Mouse (Mus musculus) limb, embryonic 13.5 days (tissue): ENCODE results near the gene Mapkbp1. TPM values are rescaled to one million over a fixed set of nuclear protein-coding genes. Genes with fewer than 3 reads are reported as not detected.

Experiments
- ATAC-seq: fragments of 200-750 bp; cut with Nextera tagmentation; 2 replicates; pipeline ENCODE4 v1.8.0; 2017; ENCODE audit warnings: low read depth, moderate number of reproducible peaks, moderate TSS enrichment; ENCODE audit not compliant: low FRiP score
- H3K27ac ChIP-seq: fragments of 300-500 bp; sonication (generic); 2 replicates; pipeline ENCODE4 v1.5.1; 2015; ENCODE audit warnings: inconsistent platforms, mild to moderate bottlenecking, moderate library complexity
- H3K27me3 ChIP-seq: fragments of 300-500 bp; sonication (generic); 2 replicates; pipeline ENCODE4 v1.6.1; 2015; ENCODE audit warnings: mild to moderate bottlenecking, inconsistent platforms
- H3K36me3 ChIP-seq: fragments of 300-500 bp; sonication (generic); 2 replicates; pipeline ENCODE4 v1.6.1; 2015; ENCODE audit warnings: inconsistent platforms, mild to moderate bottlenecking, moderate library complexity
- H3K4me1 ChIP-seq: fragments of 300-500 bp; sonication (generic); 2 replicates; pipeline ENCODE4 v1.6.1; 2015; ENCODE audit warnings: inconsistent platforms
- H3K4me2 ChIP-seq: fragments of 300-500 bp; sonication (generic); replicated peaks from 2 replicates; pipeline ENCODE4 v1.6.1; 2015; ENCODE audit warnings: inconsistent platforms, mild to moderate bottlenecking, moderate library complexity
- H3K4me3 ChIP-seq: fragments of 300-500 bp; sonication (generic); 2 replicates; pipeline ENCODE4 v1.5.1; 2015; ENCODE audit warnings: moderate library complexity, mild to moderate bottlenecking, inconsistent platforms
- H3K9ac ChIP-seq: fragments of 300-500 bp; sonication (generic); 2 replicates; pipeline ENCODE4 v1.6.1; 2015; ENCODE audit warnings: mild to moderate bottlenecking, inconsistent platforms
- H3K9me3 ChIP-seq: fragments of 300-500 bp; sonication (generic); 2 replicates; pipeline ENCODE4 v1.6.1; 2016; ENCODE audit warnings: inconsistent platforms
- WGBS: fragments of 180-500 bp; shearing (Covaris S2); methylation state at CpG from one replicate; pipeline ENCODE4 v1.1.7; 2015; 5-methylcytosine and 5-hydroxymethylcytosine counted together
- polyA plus RNA-seq: library from polyadenylated mRNA; unstranded; fragments of >200 nt; fragmentation: Nextera tagmentation; extraction: Ambion mirVana; gene quantifications from 2 replicates; pipeline ENCODE4 v1.2.1, GENCODE M21; 2015

Gene Mapkbp1
- polyA plus RNA-seq, 1 experiment from 2014 or later = 3.9 TPM

DNA sequence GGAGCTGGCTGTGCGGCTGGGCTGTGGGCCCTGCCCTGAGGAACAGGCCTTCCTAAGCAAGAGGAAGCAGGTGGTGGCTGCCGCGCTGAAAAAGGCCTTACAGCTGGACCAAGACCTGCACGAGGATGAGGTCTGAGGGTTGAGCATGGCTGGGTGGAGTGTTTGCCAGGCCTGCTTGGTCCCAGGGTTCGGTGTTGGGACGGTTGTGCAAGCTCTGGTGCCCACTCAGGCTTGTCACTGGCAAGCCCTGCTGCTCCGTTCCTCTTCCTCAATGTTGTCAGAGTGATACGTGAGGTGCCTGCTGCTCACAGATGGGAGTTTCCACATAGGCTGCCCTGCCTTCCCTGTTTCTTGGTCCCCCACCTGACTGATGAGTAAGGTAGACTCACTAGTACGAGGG, 65.2 kb downstream of the Mapkbp1 start:
- 93% methylated on average over 9 of the region's 9 CpGs for WGBS
- Histone ChIP-seq H3K4me3 (no peak overlapping the region), H3K27ac (no peak overlapping the region), H3K4me1 (no peaks in the 10 kb centered on the region), H3K9ac (no peak overlapping the region), H3K9me3 (no peaks in the 10 kb centered on the region), H3K36me3 (peaks cover 98% of the 10 kb centered on the region), H3K27me3 (no peaks in the 10 kb centered on the region), H3K4me2 (no peak overlapping the region)
- ATAC-seq = no peak

- Histone ChIP-seq H3K36me3 (peaks cover 67% of the 10 kb centered on the region), H3K4me2 (no peak overlapping the region), H3K27ac (no peak overlapping the region), H3K4me3 (no peak overlapping the region), H3K4me1 (peaks cover 20% of the 10 kb centered on the region), H3K27me3 (no peaks in the 10 kb centered on the region), H3K9ac (no peak overlapping the region), H3K9me3 (no peaks in the 10 kb centered on the region)
- whole genome bisulfite sequencing = 87% methylated on average over 5 of the region's 5 CpGs
- no peak for ATAC-seq
Measured at GRCm38 (mm10) chr2:120040991-120041390, 68.5 kb downstream of the Mapkbp1 start.

- Histone ChIP-seq H3K27ac (peak overlapping the region; percentile 61; the same call in 1 of the 2 replicates), H3K4me3 (no peak overlapping the region), H3K9me3 (no peaks in the 10 kb centered on the region), H3K27me3 (0 out of 2 replicates have a peak, but pooled peaks cover 3% of the 10 kb centered on the region), H3K36me3 (peaks cover 36% of the 10 kb centered on the region), H3K9ac (no peak overlapping the region), H3K4me1 (peaks cover 34% of the 10 kb centered on the region), H3K4me2 (peak overlapping the region; percentile 9)
- peak; percentile 80; the same call in 1 of the 2 replicates for ATAC-seq
- WGBS = 47% methylated on average over 4 of the region's 4 CpGs
Measured at GRCm38 (mm10) chr2:120044101-120044603, 71.7 kb downstream of the Mapkbp1 start.

GRCm38 (mm10) chr2:120044676-120045075, 72.2 kb downstream of the Mapkbp1 start:
- WGBS = 73% methylated on average over 3 of the region's 3 CpGs
- H3K27ac ChIP-seq = peak overlapping the region; percentile 61; the same call in 1 of the 2 replicates
- H3K4me3 ChIP-seq = no peak overlapping the region
- H3K27me3 ChIP-seq = 0 out of 2 replicates have a peak, but pooled peaks cover 3% of the 10 kb centered on the region
- H3K36me3 ChIP-seq = peaks cover 31% of the 10 kb centered on the region
- peaks cover 34% of the 10 kb centered on the region for H3K4me1 ChIP-seq
- peak overlapping the region; percentile 9 for H3K4me2 ChIP-seq
- no peaks in the 10 kb centered on the region for H3K9me3 ChIP-seq
- no peak overlapping the region for H3K9ac ChIP-seq
- ATAC-seq = 0 out of 2 replicates have a peak, but pooled peaks have one; percentile 22

DNA sequence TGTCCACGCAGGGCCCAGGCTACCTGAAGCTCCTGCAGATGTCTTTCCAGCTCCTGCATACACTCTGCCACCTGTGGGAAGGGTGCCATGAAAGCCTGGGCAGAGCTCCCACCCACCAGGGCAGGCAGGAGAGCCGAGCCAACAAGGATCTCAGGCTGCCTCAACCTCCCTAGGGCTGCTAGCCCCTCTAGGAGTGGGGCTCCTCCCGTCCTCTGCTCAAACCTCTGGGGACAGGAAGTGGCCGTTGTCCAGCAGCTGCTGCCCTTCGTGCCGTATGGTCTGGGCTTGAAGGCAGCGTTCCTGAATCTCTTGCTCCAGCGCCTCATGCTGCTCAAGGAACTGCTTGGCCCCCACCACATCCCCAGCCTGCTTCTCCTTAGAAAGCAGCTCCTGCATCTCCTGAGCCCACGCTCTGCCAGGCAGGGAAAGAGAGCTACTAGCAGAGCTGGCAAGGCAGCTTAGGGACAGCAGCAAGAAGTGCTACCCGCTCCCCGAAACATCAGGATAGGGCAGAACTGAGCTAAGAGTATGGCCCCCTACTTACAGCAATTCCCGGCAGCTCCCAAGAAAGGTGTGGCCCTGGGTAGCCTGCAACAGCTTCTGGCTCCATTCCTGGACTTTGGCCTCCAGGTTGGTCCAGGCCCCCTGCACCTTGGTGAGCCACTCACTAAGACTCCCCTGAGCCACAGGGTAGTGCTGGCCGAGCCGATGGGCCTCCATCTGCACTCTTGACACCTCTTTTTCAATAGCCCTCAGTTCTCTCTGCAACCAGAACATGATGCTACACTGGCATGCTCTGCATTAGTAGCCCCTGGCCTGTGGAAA, 74.2 kb downstream of the Mapkbp1 start:
- ATAC-seq = no peak
- WGBS = 58% methylated on average over 14 of the region's 14 CpGs
- no peak overlapping the region for H3K4me3 ChIP-seq
- 0 out of 2 replicates have a peak, but pooled peaks cover 3% of the 10 kb centered on the region for H3K27me3 ChIP-seq
- H3K27ac ChIP-seq = no peak overlapping the region
- 0 out of 2 replicates have a peak overlapping the region, but pooled peaks have one; percentile 31 for H3K9ac ChIP-seq
- H3K4me1 ChIP-seq = peaks cover 38% of the 10 kb centered on the region
- H3K36me3 ChIP-seq = peaks cover 10% of the 10 kb centered on the region
- no peaks in the 10 kb centered on the region for H3K9me3 ChIP-seq
- no peak overlapping the region for H3K4me2 ChIP-seq

- Histone ChIP-seq H3K27ac (no peak overlapping the region), H3K4me1 (peaks cover 38% of the 10 kb centered on the region), H3K4me3 (no peak overlapping the region), H3K9ac (no peak overlapping the region), H3K4me2 (no peak overlapping the region), H3K9me3 (no peaks in the 10 kb centered on the region), H3K36me3 (no peaks in the 10 kb centered on the region), H3K27me3 (0 out of 2 replicates have a peak, but pooled peaks cover 3% of the 10 kb centered on the region)
- ATAC-seq = no peak
- 70% methylated on average over 9 of the region's 9 CpGs for WGBS
Measured at GRCm38 (mm10) chr2:120048173-120048572, 75.7 kb downstream of the Mapkbp1 start.

GRCm38 (mm10) chr2:120049632-120050274, 77.3 kb downstream of the Mapkbp1 start:
- H3K4me1 ChIP-seq = peaks cover 26% of the 10 kb centered on the region
- no peak overlapping the region for H3K4me2 ChIP-seq
- no peak overlapping the region for H3K4me3 ChIP-seq
- 0 out of 2 replicates have a peak, but pooled peaks cover 3% of the 10 kb centered on the region for H3K27me3 ChIP-seq
- WGBS = 51% methylated on average over 10 of the region's 10 CpGs
- no peaks in the 10 kb centered on the region for H3K9me3 ChIP-seq
- no peak for ATAC-seq
- H3K36me3 ChIP-seq = no peaks in the 10 kb centered on the region
- H3K9ac ChIP-seq = no peak overlapping the region
- no peak overlapping the region for H3K27ac ChIP-seq

GRCm38 (mm10) chr2:120051405-120051804, 78.9 kb downstream of the Mapkbp1 start:
- Histone ChIP-seq H3K27ac (no peak overlapping the region), H3K4me3 (no peak overlapping the region), H3K9me3 (no peaks in the 10 kb centered on the region), H3K9ac (no peak overlapping the region), H3K27me3 (0 out of 2 replicates have a peak, but pooled peaks cover 3% of the 10 kb centered on the region), H3K4me1 (peaks cover 14% of the 10 kb centered on the region; the same call in 1 of the 2 replicates), H3K4me2 (no peak overlapping the region), H3K36me3 (no peaks in the 10 kb centered on the region)
- ATAC-seq = no peak
- 66% methylated on average over 6 of the region's 6 CpGs for WGBS

GRCm38 (mm10) chr2:120054771-120055552, 82.5 kb downstream of the Mapkbp1 start:
- H3K4me1 ChIP-seq = peaks cover 4% of the 10 kb centered on the region; the same call in 1 of the 2 replicates
- H3K36me3 ChIP-seq = no peaks in the 10 kb centered on the region
- no peak overlapping the region for H3K27ac ChIP-seq
- no peak for ATAC-seq
- no peaks in the 10 kb centered on the region for H3K9me3 ChIP-seq
- 87% methylated on average over 12 of the region's 12 CpGs for WGBS
- H3K4me2 ChIP-seq = no peak overlapping the region
- H3K4me3 ChIP-seq = no peak overlapping the region
- no peaks in the 10 kb centered on the region for H3K27me3 ChIP-seq
- no peak overlapping the region for H3K9ac ChIP-seq

GRCm38 (mm10) chr2:120055923-120056322, 83.4 kb downstream of the Mapkbp1 start:
- 82% methylated on average over 10 of the region's 10 CpGs for WGBS
- H3K9ac ChIP-seq = no peak overlapping the region
- H3K27me3 ChIP-seq = no peaks in the 10 kb centered on the region
- no peak overlapping the region for H3K27ac ChIP-seq
- no peaks in the 10 kb centered on the region for H3K9me3 ChIP-seq
- no peak for ATAC-seq
- H3K4me1 ChIP-seq = peaks cover 4% of the 10 kb centered on the region; the same call in 1 of the 2 replicates
- no peaks in the 10 kb centered on the region for H3K36me3 ChIP-seq
- H3K4me2 ChIP-seq = no peak overlapping the region
- no peak overlapping the region for H3K4me3 ChIP-seq

DNA sequence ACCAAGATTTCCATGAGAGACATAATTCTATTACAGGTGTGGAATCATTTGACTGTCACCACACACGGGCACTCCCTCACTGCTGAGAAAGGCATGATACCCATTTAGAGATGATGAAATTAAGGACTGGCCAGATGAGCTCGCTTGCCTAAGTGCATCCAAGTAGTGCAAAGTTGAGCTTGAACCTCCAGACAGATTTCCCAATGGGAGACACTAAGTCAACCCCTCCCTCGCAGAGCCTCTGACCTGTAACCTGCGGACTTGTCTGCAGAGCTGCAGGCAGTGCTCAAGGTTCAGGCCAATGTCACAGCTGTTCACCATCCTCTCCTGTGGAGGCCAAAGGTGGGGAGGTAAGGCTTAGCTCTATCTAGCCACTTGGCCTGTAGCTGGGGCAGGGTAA, 86.3 kb downstream of the Mapkbp1 start:
- no peak overlapping the region for H3K4me2 ChIP-seq
- no peak for ATAC-seq
- H3K4me1 ChIP-seq = no peaks in the 10 kb centered on the region
- H3K4me3 ChIP-seq = no peak overlapping the region
- no peaks in the 10 kb centered on the region for H3K9me3 ChIP-seq
- no peak overlapping the region for H3K27ac ChIP-seq
- H3K36me3 ChIP-seq = no peaks in the 10 kb centered on the region
- 78% methylated on average over 4 of the region's 4 CpGs for WGBS
- no peak overlapping the region for H3K9ac ChIP-seq
- H3K27me3 ChIP-seq = no peaks in the 10 kb centered on the region
